Mouse (Mus musculus): ENCODE results near the gene Efcc1. TPM values are rescaled to one million over a fixed set of nuclear protein-coding genes. Genes with fewer than 3 reads are reported as not detected.
A peak's percentile ranks its signal among the peaks of the same experiment; 100 is the strongest.

Gene Efcc1
- polyA plus RNA-seq, 1 experiment from 2014 or later, result 0.42 TPM

- no peak for TF ChIP-seq EP300 (IDR thresholded peaks at IDR 0.05; ENCODE audit: low read depth)
- no peak for TF ChIP-seq CTCF (IDR thresholded peaks at IDR 0.05; ENCODE audit: low read depth)
- peaks cover 53% of the 10 kb centered on the region for H3K36me3 ChIP-seq (replicated peaks; ENCODE audit: insufficient read depth, low read length)
- ATAC-seq, result no peak
These were observed 73.4 kb downstream of the Efcc1 start for GRCm38 (mm10) chr6:87804036-87804435.

DNA sequence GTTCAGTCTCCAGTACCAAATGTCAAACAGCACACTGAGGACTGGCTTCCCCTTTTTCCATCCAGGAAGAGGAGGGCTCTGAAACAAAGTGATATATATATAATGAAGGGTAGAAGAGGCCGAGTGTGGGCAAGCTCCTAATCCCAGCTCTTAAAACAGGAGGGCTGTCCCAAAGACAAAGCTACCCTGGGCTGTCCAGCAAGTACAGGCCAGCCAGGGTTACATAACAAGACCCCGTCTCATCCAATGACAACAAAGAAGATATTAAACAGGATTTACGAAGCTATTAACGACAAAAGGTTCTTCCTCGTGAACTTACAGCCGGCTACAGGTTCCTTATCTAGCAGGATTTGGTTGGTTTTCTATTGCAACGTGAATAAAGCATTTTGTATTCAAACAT is 74.2 kb downstream of the Efcc1 start:
- Histone ChIP-seq H3K4me2 (ENCODE audit: low read depth, low read length) (no peak overlapping the region), H3K27ac (ENCODE audit: low read depth) (peak overlapping the region; percentile 35), H3K9me3 (ENCODE audit: low read length) (no peaks in the 10 kb centered on the region), H3K36me3 (replicated peaks; ENCODE audit: insufficient read depth, low read length) (peaks cover 49% of the 10 kb centered on the region), H3K9ac (replicated peaks) (no peak overlapping the region), H3K27me3 (ENCODE audit: insufficient read depth, low read length) (no peaks in the 10 kb centered on the region), H3K4me3 (ENCODE audit: low read depth, low read length) (no peak overlapping the region), H3K4me1 (ENCODE audit: insufficient read depth) (peaks cover 48% of the 10 kb centered on the region)
- no peak for TF ChIP-seq CTCF (IDR thresholded peaks at IDR 0.05; ENCODE audit: low read depth)
- no peak for TF ChIP-seq EP300 (IDR thresholded peaks at IDR 0.05; ENCODE audit: low read depth)
- WGBS (ENCODE audit: insufficient replicate concordance), result 62% methylated on average over 7 of the region's 7 CpGs
- DNase-seq (no peak), ATAC-seq (no peak)

More at GRCm38 (mm10) chr6:87804036-87804435, 73.4 kb downstream of the Efcc1 start:
- no peak overlapping the region for H3K27ac ChIP-seq (ENCODE audit: low read depth)
- H3K9ac ChIP-seq (replicated peaks), result no peak overlapping the region
- WGBS (ENCODE audit: insufficient replicate concordance), result 42% methylated on average over 1 of the region's 1 CpGs
- H3K27me3 ChIP-seq (ENCODE audit: insufficient read depth, low read length), result no peaks in the 10 kb centered on the region
- H3K4me3 ChIP-seq (ENCODE audit: low read depth, low read length), result no peak overlapping the region
- no peaks in the 10 kb centered on the region for H3K9me3 ChIP-seq (ENCODE audit: low read length)
- H3K4me2 ChIP-seq (ENCODE audit: low read depth, low read length), result no peak overlapping the region
- no peak for DNase-seq
- H3K4me1 ChIP-seq (ENCODE audit: insufficient read depth), result peaks cover 46% of the 10 kb centered on the region

- WGBS (ENCODE audit: insufficient replicate concordance), result 86% methylated on average over 7 of the region's 7 CpGs
- H3K27me3 ChIP-seq (ENCODE audit: insufficient read depth, low read length), result no peaks in the 10 kb centered on the region
- no peak overlapping the region for H3K4me3 ChIP-seq (ENCODE audit: low read depth, low read length)
- H3K4me2 ChIP-seq (ENCODE audit: low read depth, low read length), result peak overlapping the region; percentile 1; the same call in 1 of the 2 replicates
- H3K9me3 ChIP-seq (ENCODE audit: low read length), result no peaks in the 10 kb centered on the region
- DNase-seq, result no peak
- H3K9ac ChIP-seq (replicated peaks), result no peak overlapping the region
- TF ChIP-seq CTCF (IDR thresholded peaks at IDR 0.05; ENCODE audit: low read depth) (no peak), EP300 (IDR thresholded peaks at IDR 0.05; ENCODE audit: low read depth) (no peak)
- H3K4me1 ChIP-seq (ENCODE audit: insufficient read depth), result peaks cover 45% of the 10 kb centered on the region
- peaks cover 49% of the 10 kb centered on the region for H3K36me3 ChIP-seq (replicated peaks; ENCODE audit: insufficient read depth, low read length)
- ATAC-seq, result no peak
- peak overlapping the region; percentile 0; the same call in 1 of the 2 replicates for H3K27ac ChIP-seq (ENCODE audit: low read depth)
These were observed 74.8 kb downstream of the Efcc1 start for GRCm38 (mm10) chr6:87805448-87805847.

Other genes with a start within 250 kb of the Efcc1 start
- gene Arhgap25, start 197.6 kb upstream of the Efcc1 start, polyA plus RNA-seq (2015; fragmentation: Nextera tagmentation; extraction: Ambion mirVana), result 6.0 TPM in 2 replicates
- gene Prokr1, start 140.1 kb upstream of the Efcc1 start, polyA plus RNA-seq (2015; fragmentation: Nextera tagmentation; extraction: Ambion mirVana), result 1.1 and 1.6 TPM in 2 replicates
- gene Aplf, start 58.7 kb upstream of the Efcc1 start, polyA plus RNA-seq (2015; fragmentation: Nextera tagmentation; extraction: Ambion mirVana), result 5.5 and 7.1 TPM in 2 replicates
- gene Gp9, start 47.2 kb downstream of the Efcc1 start, polyA plus RNA-seq (2015; fragmentation: Nextera tagmentation; extraction: Ambion mirVana), result 36.5 and 38.0 TPM in 2 replicates
- gene Rab43, start 81.3 kb downstream of the Efcc1 start, polyA plus RNA-seq (2015; fragmentation: Nextera tagmentation; extraction: Ambion mirVana), result 44.4 and 45.4 TPM in 2 replicates
- 2.8 and 3.2 TPM in 2 replicates for gene Gm45140, start 104.9 kb downstream of the Efcc1 start, polyA plus RNA-seq (2015; fragmentation: Nextera tagmentation; extraction: Ambion mirVana)
- 19.7 and 19.8 TPM in 2 replicates for gene Isy1, start 107.9 kb downstream of the Efcc1 start, polyA plus RNA-seq (2015; fragmentation: Nextera tagmentation; extraction: Ambion mirVana)
- 445 and 452 TPM in 2 replicates for gene Cnbp, start 120.2 kb downstream of the Efcc1 start, polyA plus RNA-seq (2015; fragmentation: Nextera tagmentation; extraction: Ambion mirVana)
- 30.4 and 35.3 TPM in 2 replicates for gene Copg1, start 156.9 kb downstream of the Efcc1 start, polyA plus RNA-seq (2015; fragmentation: Nextera tagmentation; extraction: Ambion mirVana)
- gene Hmces, start 183.1 kb downstream of the Efcc1 start, polyA plus RNA-seq (2015; fragmentation: Nextera tagmentation; extraction: Ambion mirVana), result 12.4 and 12.5 TPM in 2 replicates